Mouse (Mus musculus): ENCODE data around the gene Cx3cr1.
"Not testable (repeated sequence)": the region's sequence is repeated elsewhere in the genome, so short reads cannot be mapped to it uniquely, and the experiment has no call there.

The Cx3cr1 gene

DNA sequence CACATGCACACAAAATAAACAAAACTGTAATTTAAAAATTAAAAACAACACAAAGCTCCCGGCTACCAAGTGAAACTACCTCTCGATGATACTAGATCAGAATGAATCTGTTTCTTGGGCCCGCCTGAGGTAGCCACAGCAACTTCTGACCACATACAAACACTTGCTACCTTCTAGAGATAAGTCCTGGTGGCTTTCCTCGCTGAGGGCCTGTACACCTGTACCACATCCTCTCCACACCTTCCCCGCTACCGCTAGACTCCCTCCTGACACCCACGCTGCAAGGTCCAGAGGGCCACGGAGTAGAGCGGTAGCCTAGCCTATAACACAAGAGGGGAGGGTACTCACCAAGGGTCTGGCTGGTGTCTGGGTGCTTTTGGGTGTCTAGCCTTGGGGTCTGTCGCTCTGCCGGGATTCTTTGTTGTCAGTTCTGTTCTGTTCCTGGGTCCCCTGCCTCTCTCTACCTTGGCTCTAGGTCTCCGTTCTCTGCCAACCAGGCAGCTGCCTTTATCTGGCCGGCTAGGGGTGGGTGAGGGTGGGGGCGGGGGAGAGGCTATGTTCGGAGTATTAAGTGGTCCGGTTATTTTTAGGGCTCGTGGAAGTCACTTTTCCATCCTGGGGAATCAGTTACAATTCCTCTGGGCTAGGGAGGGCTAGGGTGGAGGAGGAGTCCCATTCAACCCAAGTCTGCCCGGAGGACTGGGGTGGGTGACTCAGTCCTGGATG lies 46.4 kb downstream of the Cx3cr1 start, which contains the start of gene Xirp1:
TSS of gene Xirp1 (minus strand) at position 513 of the 726 bp plus-strand sequence.
- DNase-seq = no peak

DNA sequence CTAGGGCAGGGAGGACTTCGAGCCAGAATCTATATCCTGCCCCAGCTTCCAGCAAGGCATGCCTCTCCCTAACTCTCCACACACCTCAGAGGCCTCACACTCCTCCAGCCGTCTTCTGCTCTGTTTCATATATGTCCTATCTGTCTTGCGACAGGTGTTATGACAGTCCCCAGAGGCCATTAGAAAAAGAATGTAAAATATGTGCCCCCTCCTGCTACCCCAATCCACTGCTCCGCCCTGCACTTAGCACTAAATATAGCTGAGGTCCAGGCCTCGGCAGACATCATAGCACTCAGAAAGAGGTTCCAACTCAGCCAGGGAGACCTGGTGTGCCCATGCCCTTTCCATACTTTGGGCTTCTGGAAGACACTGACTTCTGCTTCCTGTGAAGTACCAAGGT lies 48.5 kb downstream of the Cx3cr1 start:
- no peak for DNase-seq

DNA sequence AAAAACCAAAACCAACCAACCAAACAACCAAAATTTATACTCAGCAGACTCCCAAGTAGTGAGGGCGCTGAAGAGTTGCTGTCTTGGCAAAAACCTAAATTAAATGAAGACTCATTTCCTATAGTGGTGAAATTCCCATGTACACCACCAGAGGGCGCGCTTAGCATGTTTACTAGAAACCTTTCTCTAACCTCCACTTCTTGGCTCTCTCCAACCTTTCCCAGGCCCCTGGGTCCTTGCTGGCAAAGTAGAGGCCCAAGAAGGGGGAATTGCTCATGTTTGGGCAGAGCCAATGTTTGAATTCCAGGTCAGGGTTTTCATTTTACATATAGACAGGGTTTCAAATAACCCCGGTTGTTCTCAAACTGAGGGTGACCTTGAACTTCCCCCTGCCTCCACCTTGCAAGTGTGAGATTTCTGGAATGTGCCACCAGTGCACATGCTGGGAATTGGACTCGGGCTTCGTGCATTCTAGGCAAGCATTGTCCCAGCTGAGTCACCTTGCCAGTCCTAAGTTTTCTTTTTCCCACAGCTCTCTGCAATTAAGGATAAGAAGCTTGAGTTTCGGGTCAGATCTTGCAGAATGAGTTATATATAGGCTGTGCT lies 49.3 kb downstream of the Cx3cr1 start:
- DNase-seq = peak; percentile 82

DNA sequence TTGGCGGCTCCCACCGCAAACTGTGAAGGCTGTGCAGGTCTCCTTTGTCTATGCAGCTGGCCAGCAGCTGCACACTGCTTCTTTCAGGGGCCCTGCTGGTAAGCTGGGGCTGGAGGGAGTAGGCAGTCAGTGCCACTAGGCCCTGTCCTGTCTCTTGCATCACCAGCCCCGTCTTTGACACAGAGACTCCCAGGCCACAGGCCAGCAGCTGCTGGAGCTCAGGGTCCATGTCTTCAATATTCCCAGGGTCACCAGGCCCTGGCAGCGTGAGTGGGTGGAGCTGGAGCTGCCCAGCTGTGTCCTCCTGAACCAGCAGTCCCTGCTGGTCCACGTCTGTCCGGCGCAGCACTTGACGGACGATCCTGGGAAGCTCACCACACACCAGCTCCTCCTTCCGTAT lies 52.7 kb downstream of the Cx3cr1 start:
- DNase-seq = no peak

DNA sequence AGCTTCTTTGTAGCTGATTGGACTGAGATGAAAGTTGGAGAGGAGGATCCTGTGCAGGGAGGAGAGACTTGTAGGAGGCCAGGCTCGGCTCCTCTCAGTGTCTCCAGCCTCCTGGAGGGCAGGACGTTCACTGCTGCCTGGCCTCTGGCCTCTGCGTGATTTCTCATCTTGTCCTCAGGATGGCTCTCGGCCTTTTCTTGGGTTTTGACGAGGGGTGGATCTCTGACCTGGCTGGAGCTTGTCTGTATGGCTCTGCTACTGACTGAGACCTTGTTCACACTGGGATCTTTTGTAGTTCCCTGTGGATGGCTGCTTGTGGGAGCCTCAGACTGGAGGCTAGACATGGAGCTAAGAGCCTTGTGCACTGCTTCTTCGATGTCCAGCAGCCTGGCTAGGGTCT lies 54.9 kb downstream of the Cx3cr1 start:
- DNase-seq = no peak

DNA sequence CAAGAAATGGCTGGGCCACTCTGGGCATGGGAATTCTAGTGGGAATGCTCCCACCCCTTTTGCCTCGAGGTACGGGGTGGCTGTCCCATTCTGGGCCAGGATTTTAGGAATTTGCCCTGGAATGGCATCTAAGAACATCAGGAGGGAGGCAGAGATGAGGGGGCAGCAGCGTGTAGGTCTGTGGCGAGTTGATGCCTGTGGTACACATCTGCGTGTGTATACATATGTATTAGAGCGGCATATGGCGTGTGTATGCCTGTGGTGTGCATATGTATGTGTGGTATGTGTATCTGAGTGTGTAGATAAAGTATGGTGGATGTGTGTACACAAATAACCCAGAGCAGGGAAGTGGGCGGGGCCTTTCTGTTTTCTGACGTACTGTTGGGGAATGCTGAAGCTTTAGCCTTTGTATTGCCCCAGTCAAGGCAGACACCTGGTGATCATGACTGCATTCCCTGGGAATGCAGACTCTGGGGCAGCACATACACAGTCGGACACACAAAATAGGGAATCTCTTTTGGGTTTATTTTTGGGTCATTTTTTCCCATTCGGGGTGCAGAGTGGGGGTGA lies 56.3 kb downstream of the Cx3cr1 start:
- no peak for DNase-seq

DNA sequence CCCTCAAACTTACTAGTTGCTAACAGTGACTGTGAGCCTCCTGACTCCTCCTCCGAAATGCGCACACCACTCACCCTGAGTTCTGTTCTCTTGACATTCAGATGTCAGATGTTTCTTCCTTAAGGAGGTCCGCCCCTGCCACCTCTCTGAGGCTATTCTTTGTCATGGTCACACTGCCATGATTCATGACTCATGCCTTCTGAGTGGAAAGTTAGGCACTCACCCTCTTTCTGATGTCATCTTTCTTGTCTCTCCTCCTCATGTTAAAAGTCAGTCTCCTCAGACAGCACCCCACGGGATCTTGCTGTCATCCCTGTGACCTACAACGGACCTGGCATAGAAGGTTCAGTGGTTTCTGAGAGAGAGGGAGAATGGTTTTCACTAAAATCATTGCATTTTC lies 56.9 kb downstream of the Cx3cr1 start:
- DNase-seq = no peak

DNA sequence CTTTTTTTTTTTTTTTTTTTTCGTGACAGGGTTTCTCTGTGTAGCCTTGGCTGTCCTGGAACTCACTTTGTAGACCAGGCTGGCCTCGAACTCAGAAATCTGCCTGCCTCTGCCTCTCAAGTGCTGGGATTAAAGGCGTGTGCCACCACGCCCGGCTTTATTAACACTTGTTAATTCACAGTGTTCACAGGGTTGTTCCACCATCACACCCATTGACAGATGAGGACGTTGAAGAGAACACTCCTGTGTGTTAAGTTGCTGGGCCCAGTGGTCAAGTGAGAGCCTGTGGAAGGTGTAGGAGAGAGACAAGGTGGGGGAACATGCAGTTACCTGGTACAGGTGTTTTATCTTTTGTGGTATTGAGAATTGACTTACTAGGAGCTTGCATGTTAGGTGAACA lies 57.5 kb downstream of the Cx3cr1 start:
- DNase-seq = not testable (repeated sequence)

DNA sequence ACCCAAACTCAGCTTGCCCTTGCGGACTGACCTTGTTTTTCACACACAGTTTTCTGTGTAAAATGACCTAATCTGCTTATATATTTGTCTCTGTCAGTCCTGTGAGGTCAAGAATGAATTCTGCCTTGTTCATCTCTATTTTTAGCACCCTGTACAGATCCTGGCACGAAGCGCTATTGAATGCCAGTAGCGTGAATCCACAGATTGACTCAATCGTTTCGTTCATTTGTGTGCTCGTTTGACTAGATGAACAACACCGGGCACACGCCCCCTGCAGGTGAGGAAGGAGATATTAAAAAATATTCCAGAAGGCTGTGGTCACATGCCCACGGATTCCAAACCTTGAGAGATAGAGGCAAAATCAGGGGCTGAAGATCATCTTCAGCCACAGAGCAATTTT lies 58.1 kb downstream of the Cx3cr1 start:
- DNase-seq = peak; percentile 73

DNA sequence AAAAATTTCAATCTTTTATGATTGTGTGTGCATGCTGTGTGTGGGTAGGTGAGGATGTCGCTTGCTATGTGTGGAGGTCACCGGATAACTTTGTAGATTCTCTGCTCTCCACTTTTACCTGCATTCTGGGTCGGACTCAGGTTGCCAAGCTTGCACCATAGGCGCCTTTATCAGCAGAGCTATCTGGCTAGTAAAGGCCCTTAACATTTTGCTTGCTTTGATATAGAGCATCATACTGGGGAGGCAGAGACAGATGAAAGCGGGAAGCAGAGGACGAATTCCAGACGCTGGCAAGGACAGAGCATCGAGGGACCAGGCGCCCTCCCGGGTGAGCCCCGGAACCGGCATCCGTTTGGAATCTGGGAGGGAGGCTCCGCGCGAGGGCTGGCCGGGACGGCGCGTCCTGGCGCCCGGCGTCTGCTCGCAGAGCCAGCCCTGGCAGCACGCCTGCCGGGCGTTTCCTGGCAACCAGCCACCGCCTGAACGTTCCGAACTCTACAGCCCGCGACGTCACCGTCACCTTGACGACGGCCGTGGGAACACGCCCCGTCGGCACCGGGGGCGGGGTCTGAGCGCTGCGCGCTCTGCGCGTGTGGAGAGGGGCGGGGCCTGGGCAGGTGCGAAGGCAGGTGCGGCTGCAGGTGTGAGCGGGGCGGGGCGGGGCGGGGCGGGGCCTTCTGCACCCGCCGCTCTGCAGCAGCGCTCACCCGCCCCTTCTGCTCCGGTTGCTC lies 58.7 kb downstream of the Cx3cr1 start:
- DNase-seq = peak; percentile 98

DNA sequence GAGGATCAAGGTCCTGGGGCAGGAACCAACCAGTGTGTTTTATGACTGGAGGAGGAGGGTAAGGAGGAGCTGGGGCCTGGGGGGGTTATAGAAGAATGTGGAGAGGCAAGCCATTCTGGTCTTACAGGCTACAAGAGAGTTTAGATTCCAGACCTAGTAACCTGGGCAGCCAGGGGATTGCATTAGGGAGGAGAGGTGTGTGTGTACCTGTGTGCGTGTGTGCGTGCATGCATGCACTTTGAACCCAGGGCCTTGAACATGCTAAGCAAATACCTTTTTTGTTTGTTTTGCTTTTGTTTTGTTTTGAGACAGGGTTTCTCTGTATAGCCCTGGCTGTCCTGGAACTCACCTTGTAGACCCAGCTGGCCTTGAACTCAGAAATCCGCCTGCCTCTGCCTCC lies 59.8 kb downstream of the Cx3cr1 start:
- no peak for DNase-seq

DNA sequence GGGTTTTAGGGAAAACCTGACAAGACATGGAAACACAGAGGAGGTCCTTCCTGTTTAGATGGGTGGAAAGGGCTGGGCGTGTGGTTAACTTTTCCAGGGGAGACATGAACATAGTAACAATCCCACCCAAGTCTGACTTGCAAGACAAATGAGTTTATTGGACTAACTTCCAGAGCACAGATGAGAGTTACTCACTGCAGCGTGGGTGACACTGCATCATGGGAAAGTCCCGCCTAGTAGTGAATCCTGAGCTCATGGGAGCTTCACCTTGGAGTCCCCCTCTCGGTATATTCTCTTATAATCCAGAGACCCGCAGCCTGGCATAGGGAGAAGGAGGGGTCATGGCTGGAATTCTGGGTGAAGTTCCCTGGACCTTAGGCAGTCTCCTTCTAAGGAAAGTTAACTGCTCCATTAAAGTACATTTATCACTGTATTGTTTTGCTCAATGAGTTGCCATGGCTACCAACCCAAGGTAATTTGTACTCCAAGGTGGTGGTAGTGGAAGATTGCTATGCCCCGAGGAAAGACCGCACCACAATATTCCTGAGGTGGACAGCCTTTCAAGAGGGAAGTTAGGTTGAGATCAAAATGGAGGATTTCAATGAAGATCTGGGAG lies 60.3 kb downstream of the Cx3cr1 start:
- no peak for DNase-seq

DNA sequence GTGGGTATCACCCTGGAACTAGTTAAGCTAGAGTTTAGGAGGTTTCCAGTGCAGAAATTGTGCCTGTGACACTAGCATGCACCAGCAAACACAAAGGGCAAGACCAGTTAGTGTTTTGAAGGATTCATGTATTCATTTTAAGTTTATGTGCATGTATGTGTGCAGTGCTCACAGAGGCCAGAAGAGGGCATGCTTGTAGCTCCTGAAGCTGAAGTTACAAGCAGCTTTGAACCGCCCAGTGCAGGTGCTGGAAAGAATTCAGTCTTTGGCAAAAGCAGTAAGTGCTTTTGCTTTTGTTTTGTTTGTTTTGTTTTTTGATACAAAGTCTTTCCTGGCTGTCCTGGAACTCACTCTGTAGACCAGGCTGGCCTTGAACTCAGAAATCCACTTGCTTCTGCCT lies 61.8 kb downstream of the Cx3cr1 start:
- no peak for DNase-seq

DNA sequence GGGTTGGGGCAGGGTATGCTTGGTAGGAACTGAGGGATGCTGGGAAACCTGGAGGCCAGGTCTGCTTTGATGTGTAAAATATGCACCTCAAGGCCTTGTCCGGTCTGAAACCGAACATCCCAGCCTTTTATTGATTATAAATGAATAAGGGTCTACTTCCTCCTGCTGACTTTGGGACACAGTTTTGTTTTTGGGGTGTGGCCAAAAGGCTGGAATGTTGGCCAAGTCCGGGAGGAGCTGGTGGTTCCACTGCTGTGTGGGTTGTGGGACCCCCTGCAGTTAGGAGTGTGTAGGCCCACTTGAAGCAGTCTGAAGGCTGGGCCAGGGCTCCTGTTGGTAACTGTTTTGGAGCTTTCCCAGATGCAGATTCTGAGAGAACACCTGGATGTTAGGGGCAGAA lies 63.7 kb downstream of the Cx3cr1 start:
- no peak for DNase-seq

DNA sequence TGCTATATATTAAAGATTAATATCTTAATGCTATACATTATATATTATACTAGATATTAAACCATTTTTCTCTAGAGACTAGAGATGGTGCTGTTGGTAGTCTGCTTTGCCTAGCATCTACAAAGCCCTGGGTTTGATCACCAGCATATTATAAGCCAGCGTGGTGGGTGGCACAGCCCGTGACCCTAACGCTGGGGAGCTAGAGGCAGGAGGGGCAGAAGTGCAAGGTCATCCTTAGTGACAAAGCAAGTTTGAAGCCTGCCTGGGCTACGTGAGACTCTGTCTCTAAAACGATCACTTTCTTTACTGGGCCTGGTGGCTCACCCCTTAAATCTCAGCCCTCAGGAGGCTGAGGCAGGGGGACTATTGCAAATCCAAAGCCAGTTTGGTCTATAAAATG lies 66.8 kb downstream of the Cx3cr1 start:
- DNase-seq = no peak

DNA sequence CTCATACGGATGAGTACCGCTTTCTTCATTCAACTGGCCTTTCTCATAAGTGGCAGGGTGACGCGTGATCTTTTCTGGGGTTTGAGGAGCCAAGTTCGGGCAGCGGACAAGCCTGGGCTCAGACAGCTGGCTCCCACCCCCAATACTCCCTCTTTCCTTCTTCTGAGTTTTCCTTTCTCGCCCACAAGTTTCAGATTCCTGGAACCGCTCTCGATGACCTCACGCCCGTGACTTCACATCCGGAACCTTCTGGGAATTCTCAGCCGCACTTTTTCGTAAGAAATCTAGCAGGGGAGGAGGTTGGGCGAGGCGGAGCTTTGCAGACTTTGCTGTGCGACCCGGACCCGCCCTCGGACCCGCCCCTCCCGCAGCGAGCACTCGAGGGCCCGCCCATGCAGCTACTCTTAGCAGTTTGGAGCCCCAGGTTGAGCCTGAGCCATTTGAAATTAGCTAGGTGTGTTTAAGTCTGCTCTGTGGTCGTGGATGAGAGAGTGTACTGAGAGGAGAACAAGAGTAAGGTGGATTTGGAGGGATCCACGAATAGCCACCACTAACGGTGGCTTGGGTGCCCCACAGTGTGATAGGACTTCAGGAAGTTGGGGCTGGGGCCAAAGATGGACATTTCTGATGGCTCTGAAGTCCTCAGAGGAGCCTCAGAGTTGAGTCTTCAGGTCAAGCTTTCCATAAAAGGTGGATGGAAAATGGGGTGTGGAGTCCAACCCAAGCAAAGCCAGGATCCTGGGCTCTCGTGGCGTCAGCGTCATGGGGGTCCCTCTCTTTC lies 67.5 kb downstream of the Cx3cr1 start:
- peak; percentile 86 for DNase-seq

DNA sequence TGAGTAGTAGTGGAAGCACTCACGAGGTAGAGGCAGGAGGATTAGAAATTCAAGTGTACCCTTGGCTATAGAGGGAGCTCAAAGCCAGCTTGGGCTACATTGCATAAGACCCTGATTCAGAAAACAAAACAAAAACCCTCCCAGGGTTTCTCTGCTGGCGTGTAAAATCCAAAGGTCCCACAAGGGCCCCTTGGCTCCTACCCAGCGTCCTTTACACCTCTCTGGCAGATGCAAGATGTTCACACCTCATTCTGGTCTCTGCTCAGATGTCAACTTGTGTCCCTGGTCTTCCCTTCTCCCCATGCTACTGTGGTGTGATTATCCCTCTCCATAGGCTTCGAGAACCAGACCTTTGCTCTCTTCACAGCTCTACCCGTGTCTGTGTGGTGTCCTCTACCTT lies 68.9 kb downstream of the Cx3cr1 start:
- no peak for DNase-seq

DNA sequence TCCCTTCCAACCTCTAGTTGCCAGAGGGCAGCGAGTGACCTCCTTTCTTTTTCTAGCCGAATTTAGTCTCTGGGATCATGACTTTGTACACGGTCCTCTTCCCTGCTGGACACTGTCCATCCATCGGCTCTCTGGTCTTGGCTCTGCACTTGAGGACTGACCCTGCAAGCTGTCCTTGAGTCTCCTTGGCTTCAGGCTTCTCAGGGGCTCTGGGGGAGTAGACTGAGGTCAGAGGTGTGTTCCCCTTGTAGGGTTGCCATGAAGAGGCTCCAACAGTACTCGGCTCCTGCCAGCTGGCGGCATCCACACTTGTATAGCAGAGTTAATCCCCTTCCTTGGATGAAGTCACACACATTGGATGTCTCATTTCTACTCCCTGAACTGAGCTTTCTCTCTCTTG lies 70.0 kb downstream of the Cx3cr1 start:
- no peak for DNase-seq

DNA sequence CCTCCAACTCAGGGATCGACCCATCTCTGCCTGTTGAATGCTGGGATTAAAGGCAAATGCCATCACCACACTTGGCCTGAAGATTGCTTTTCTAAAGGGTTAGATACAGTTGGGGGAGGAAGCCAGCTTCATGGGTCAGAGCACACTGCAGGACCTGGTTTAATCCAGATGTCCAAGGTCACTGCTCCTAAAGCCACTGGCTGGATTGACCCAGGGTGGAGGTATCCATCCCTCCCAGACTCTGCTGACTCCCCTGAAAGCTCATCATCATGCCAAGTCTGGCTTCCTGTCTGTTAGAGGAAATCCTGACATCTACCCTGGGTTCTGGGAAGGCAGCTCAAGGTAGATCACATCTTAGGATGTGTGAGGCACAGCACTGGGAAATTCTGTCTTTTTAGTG lies 70.9 kb downstream of the Cx3cr1 start:
- DNase-seq = no peak

DNA sequence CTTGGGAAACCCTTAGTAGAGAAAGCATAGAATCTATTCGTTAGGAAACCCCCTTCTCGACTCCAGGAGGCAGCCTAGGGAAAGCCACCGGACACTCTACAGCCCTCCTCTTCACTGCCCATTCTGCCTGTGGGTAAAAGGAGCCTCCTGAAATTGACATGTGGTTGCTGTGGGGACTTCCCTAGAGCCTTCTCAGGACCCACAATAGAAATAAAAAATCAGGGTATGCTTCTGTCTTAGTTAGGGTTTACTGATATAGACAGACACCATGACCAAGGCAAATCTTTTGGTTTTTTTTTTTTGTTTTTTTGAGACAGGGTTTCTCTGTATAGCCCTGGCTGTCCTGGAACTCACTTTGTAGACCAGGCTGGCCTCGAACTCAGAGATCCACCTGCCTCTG lies 73.6 kb downstream of the Cx3cr1 start:
- no peak for DNase-seq

DNA sequence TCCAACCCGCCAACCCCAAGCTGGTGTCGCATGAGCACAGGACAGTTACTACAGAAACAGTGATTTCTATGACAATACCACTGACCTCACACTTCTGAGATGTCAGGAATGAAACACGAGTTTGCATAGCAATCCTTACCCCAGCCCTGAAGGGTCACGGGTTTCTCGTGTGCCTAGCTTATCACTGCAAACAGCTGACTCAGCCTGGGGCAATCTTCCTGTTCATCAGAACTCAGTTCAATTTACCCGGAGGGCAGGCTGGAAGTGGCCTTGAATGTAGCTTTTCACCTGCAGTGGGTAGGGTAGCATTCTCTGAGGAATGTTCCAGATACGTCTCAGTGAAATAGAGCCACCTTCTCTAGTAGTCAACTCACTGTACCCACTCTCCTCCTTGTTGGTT lies 75.5 kb downstream of the Cx3cr1 start:
- no peak for DNase-seq

DNA sequence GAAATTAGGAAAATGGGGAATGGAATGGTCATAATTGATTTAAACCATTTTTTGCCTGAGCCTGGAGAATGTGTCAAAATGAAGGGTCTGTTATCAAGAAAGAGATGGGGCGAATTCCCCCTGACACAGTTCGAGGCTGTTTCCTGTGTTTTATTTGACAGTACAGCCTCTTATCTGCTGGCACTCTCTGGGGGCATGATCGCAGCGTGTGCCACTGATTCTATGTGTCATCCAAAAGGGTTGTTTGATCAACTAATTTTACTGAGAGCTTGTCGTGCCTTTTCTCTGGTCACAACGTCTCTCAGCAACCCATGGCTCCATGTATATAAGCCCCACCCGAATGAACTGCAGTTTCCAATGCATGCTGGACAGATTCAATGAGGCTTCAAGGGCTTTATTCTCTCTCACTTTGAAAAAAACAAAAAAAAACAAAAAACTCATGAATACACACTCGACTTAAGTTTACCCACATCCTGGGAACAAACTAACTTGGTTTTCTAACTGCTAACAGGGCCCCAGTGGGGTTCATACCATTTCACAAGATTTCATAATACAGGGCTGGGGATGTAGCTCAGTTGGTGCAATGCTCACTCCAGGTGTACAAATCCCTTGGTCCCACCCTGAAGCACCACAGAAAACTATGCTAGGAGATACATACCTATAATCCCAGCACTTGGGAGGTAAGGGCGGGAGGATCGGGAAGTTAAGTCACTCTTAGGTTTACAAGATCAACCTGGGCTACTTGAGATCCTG lies 76.4 kb downstream of the Cx3cr1 start:
- DNase-seq = no peak

Data from thymus, postnatal 14 days (tissue).